Mouse (Mus musculus) neural tube, embryonic 12.5 days (tissue): ENCODE measurements at regions not wholly inside any gene's neighbourhood (a gene's known extent, or its start where the extent isn't known, plus 50 kb on each side); places are given as distances from the start of the nearest gene placed in this dataset.

Source experiments
- ATAC-seq: fragments of 200-750 bp; cut with Nextera tagmentation; 2 replicates; pipeline ENCODE4 v1.8.0; 2017; ENCODE audit warnings: low read depth, mild to moderate bottlenecking, moderate TSS enrichment, moderate library complexity; ENCODE audit not compliant: low FRiP score
- H3K27ac ChIP-seq: fragments of 300-500 bp; sonication (generic); 2 replicates; pipeline ENCODE4 v1.5.1; 2016
- H3K27me3 ChIP-seq: fragments of 300-500 bp; sonication (generic); replicated peaks from 2 replicates; pipeline ENCODE4 v1.6.1; 2016; ENCODE audit warnings: mild to moderate bottlenecking
- H3K36me3 ChIP-seq: fragments of 300-500 bp; sonication (generic); 2 replicates; pipeline ENCODE4 v1.6.1; 2016; ENCODE audit warnings: mild to moderate bottlenecking
- H3K4me1 ChIP-seq: fragments of 300-500 bp; sonication (generic); 2 replicates; pipeline ENCODE4 v1.6.1; 2016
- H3K4me2 ChIP-seq: fragments of 300-500 bp; sonication (generic); replicated peaks from 2 replicates; pipeline ENCODE4 v1.6.1; 2016; ENCODE audit warnings: mild to moderate bottlenecking
- H3K4me3 ChIP-seq: fragments of 300-500 bp; sonication (generic); 2 replicates; pipeline ENCODE4 v1.5.1; 2016
- H3K9ac ChIP-seq: fragments of 300-500 bp; sonication (generic); 2 replicates; pipeline ENCODE4 v1.6.1; 2016; ENCODE audit warnings: mild to moderate bottlenecking
- H3K9me3 ChIP-seq: fragments of 300-500 bp; sonication (generic); 2 replicates; pipeline ENCODE4 v1.6.1; 2016; ENCODE audit warnings: mild to moderate bottlenecking
- WGBS: fragments of 180-500 bp; shearing (Covaris S2); methylation state at CpG from one replicate; pipeline ENCODE4 v1.1.7; 2016; 5-methylcytosine and 5-hydroxymethylcytosine counted together

DNA sequence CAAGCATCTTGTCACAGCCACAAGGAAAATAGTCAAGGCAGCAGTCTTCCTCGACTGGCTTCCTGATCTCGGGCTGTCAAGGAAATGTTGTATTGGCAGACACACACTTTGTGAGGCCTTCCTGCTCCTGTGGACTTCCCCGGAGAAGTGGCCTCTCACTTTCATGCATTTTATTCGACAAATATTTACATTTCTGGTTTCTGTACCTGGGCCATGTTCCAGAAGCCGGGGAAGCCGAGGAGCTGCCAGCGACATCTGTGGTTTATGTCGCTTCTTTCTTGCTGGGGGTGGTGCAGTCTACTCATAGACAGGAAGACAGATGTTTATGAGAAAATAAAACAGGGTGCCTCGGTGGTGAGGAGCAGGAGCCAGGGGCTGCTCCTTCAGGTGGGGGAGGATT is 372.5 kb upstream of the Kcnab2 start:
- H3K36me3 ChIP-seq = no peaks in the 10 kb centered on the region
- WGBS = 78% methylated on average over 9 of the region's 9 CpGs
- H3K27ac ChIP-seq = no peak overlapping the region
- H3K4me1 ChIP-seq = no peaks in the 10 kb centered on the region
- H3K9me3 ChIP-seq = no peaks in the 10 kb centered on the region
- no peak overlapping the region for H3K4me2 ChIP-seq
- no peak overlapping the region for H3K4me3 ChIP-seq
- H3K9ac ChIP-seq = no peak overlapping the region
- ATAC-seq = no peak
- H3K27me3 ChIP-seq = no peaks in the 10 kb centered on the region; the same call in 1 of the 2 replicates

DNA sequence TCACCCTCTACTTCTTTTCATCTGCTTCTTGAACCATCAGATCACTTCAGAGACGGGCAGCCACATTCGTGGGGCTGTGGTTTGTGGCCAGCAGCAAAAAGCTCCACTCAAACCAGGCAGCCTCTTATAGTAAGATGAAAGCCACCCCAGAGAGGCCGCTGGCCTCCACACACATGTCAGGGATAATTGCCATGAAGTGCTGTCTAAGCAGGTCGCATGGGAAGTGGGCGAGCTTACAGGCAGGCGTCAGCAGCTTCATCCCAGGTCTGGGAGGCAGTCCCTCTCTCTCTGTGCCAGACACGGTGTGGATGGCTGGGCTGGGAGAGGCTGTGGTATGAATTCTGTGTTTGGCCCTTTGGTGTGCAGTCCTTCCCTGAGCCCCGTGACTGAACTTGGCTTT is 358.4 kb upstream of the Kcnab2 start:
- H3K9ac ChIP-seq = no peak overlapping the region
- H3K36me3 ChIP-seq = no peaks in the 10 kb centered on the region
- ATAC-seq = no peak
- H3K27me3 ChIP-seq = peaks cover 9% of the 10 kb centered on the region
- peaks cover 36% of the 10 kb centered on the region for H3K4me1 ChIP-seq
- H3K4me2 ChIP-seq = no peak overlapping the region
- no peak overlapping the region for H3K4me3 ChIP-seq
- no peak overlapping the region for H3K27ac ChIP-seq
- H3K9me3 ChIP-seq = 0 out of 2 replicates have a peak, but pooled peaks cover 3% of the 10 kb centered on the region
- 29% methylated on average over 8 of the region's 8 CpGs for WGBS

DNA sequence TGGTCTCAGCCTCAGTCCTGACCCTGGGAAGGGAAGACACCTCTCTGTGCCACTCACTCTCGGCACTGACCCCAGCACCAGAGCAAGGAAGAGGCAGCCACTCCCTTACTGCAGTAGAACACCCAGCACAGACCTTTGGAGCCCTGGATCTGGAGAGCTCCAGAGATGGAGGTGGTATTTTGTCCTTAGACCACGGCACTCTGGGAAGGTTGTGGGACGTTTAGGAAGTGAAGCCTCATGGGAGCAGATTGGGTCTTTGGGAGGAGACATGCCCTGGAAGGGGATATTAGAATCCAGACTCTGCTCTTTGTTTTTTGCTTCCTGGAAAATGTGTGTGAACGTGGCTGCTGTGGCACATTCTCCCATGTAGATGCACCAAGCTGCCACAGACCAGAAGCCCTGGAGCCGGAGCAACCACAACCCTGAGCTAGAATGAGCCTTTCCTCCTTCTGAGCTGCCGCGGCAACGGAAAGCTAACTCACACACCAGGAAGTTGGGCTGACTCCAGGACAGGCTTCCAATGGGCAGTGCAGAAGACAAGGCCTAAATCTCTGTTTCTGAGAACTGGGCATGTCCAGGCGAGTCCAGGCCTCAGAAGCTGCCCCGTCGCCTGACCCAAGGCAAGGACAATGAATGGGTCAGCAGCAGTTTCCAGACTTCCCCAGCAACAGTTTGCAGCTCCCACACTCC is 356.9 kb upstream of the Kcnab2 start:
- ATAC-seq = peak; percentile 11; the same call in 1 of the 2 replicates
- peak overlapping the region; percentile 27; the same call in 1 of the 2 replicates for H3K27ac ChIP-seq
- no peak overlapping the region for H3K9ac ChIP-seq

DNA sequence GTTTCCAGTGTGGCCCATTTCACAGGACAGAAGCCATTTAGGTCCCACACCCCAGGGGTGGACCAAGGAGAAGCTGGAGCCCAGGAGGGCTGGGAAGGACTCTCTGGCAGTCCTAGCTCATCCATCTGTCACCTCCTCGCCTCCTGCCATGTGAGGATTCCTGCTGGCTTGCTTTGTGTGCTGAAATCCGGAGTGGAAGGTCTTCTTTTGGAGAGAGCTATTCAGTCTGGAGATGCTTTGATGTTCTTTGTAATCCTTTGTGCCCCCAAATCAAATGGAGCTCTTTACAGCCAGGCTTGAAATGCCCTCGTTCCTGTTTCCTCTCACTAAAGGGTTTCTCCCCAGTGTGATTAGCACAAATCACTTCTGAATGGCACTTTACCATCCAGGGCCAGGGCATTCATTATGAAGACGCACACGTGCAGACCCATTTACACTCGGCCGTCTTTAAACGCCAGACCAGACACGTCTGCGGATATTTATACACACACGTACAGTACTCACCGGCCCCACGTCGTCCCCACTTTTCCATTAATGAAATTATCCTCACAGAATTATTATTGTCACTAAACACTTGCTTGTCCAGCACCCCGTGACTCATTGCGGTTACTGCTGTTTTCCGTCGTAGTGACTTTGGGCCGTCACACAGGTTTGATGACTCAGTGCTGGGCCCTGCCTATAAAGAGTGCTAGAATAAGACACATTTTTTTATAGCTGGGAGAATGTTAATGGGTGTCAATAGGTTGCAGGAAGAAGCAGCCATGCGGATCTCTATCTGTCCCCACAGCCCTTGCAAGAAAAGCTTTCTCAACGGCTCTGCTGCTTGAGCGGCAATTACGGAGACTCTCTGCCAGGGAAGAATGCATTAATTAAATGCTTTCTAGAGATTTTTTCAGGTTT is 356.0 kb upstream of the Kcnab2 start:
- Histone ChIP-seq H3K4me2 (peak overlapping the region; percentile 27; the same call in 1 of the 2 replicates), H3K27ac (peak overlapping the region; percentile 59), H3K9ac (no peak overlapping the region), H3K9me3 (peaks cover 10% of the 10 kb centered on the region; the same call in 1 of the 2 replicates), H3K4me3 (no peak overlapping the region), H3K4me1 (peaks cover 36% of the 10 kb centered on the region), H3K27me3 (peaks cover 9% of the 10 kb centered on the region), H3K36me3 (no peaks in the 10 kb centered on the region)
- WGBS = 10% methylated on average over 23 of the region's 23 CpGs
- peak; percentile 86 for ATAC-seq

More for the DNA sequence above, 356.9 kb upstream of the Kcnab2 start:
- Histone ChIP-seq H3K9me3 (peaks cover 6% of the 10 kb centered on the region; the same call in 1 of the 2 replicates), H3K4me1 (peaks cover 36% of the 10 kb centered on the region), H3K36me3 (no peaks in the 10 kb centered on the region), H3K4me2 (peak overlapping the region; percentile 15; the same call in 1 of the 2 replicates), H3K4me3 (no peak overlapping the region), H3K27me3 (peaks cover 9% of the 10 kb centered on the region)
- whole genome bisulfite sequencing = 51% methylated on average over 11 of the region's 11 CpGs

DNA sequence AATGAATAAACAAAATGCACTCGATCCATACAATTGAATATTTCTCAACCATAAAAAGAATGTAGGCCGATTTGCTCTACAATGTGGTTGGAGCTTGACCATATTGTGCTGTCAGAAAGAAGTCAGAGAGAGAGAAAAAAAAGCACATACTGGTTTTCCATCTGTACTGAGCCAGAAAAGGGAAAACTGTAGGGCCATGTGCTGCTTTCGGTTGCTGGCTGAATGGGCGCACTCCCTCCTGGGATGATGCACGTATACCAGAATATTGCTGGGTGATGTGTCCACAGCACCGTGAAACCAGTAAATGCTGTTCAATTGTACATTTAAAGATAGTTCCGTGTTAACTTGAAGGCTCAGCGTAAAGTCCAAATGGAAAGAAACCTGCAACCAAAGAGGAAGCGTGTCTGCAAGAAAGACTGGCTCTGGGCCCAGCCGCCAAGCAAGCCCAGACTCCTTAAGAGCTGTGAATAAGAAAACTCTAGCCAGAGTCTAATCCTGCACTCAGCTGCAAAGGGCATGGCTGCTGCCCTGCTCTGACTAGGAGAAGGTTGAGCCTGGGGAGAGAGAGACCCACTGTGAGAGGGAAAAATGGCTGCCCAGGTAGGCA is 355.2 kb upstream of the Kcnab2 start:
- WGBS = 63% methylated on average over 10 of the region's 10 CpGs
- ATAC-seq = peak; percentile 13; the same call in 1 of the 2 replicates
- Histone ChIP-seq H3K4me3 (no peak overlapping the region), H3K9me3 (peaks cover 15% of the 10 kb centered on the region), H3K4me1 (peaks cover 36% of the 10 kb centered on the region), H3K36me3 (no peaks in the 10 kb centered on the region), H3K27me3 (peaks cover 9% of the 10 kb centered on the region), H3K27ac (peak overlapping the region; percentile 59), H3K4me2 (0 out of 2 replicates have a peak overlapping the region, but pooled peaks have one; percentile 27), H3K9ac (no peak overlapping the region)

DNA sequence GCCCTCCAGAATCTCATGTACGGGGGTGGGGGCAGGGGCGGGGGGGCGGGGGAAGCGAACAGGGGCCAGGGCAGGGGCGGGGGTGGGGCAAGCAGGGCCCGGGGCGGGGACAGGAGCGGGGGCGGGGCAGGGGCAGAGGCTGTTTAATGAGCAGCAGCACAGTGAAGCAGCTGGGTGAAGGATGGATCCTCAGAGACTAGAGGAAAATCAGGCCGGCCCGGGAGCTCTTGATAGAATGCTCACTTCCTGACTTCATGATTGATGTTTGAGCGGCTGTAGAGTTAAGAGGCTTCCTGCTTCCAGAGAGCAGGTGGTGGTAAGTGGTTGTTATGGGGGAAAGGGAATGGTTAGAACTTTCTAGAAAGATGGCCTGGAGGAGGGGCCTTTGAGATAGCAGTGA is 347.5 kb upstream of the Kcnab2 start:
- 27% methylated on average over 12 of the region's 12 CpGs for WGBS
- Histone ChIP-seq H3K36me3 (no peaks in the 10 kb centered on the region), H3K4me2 (peak overlapping the region; percentile 24; the same call in 1 of the 2 replicates), H3K4me1 (peaks cover 9% of the 10 kb centered on the region; the same call in 1 of the 2 replicates), H3K9ac (no peak overlapping the region), H3K27ac (no peak overlapping the region), H3K9me3 (peaks cover 8% of the 10 kb centered on the region), H3K4me3 (no peak overlapping the region), H3K27me3 (no peaks in the 10 kb centered on the region)
- peak; percentile 75 for ATAC-seq

DNA sequence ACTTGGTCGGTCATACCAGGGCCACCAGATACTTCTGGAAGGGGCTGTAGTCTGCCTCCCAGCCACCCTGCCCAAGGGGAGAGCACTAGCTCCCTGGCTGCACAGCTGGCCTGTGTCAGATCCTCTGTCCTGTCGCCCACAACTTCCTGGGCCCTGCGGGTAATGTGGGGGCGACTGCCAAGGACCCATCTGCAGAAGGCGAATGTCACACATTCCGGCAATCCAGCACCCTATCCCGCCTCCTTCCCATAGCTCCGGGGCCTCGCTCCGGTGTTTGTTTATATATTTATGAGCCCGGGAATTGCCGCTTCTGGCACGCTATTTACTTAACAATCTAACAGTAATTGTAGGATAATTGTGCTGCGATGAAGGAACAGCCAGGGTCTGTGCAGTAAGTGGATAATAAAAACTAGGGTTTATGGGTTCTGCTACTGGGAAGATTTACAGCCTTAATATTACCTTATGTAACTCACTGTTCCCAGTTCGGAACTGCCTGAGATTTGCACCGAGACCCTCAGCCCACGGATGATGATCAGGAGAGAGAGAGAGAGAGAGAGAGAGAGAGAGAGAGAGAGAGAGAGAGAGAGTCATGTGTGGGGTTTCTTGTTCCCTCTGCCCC is 338.6 kb upstream of the Kcnab2 start:
- Histone ChIP-seq H3K4me2 (no peak overlapping the region), H3K27me3 (no peaks in the 10 kb centered on the region), H3K9ac (no peak overlapping the region), H3K9me3 (no peaks in the 10 kb centered on the region), H3K27ac (no peak overlapping the region), H3K4me1 (no peaks in the 10 kb centered on the region), H3K4me3 (no peak overlapping the region), H3K36me3 (no peaks in the 10 kb centered on the region)
- no peak for ATAC-seq
- WGBS = 26% methylated on average over 17 of the region's 17 CpGs

DNA sequence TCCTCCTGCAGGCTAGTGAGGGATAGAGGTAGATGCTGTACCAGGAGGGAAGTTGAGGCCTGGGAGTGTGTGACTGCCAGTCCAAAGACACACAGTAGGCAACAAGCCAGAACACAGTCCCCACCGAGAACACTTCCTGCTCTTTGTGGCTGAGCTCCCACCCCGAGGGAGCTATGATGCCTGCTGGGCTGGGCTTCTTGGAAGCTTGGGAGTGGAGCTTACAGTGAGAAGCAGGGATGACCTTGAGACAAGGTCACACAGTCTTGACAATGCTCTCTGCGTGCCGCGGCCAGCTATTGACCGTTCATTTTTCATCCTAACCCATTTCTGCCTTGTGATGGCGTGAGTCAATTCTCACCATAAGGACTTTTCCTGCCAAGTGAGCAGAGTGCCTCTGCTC is 328.9 kb upstream of the Kcnab2 start:
- H3K27ac ChIP-seq = no peak overlapping the region
- H3K36me3 ChIP-seq = no peaks in the 10 kb centered on the region
- no peak for ATAC-seq
- H3K4me3 ChIP-seq = no peak overlapping the region
- WGBS = 78% methylated on average over 7 of the region's 7 CpGs
- H3K4me2 ChIP-seq = no peak overlapping the region
- H3K9me3 ChIP-seq = no peaks in the 10 kb centered on the region
- no peaks in the 10 kb centered on the region for H3K4me1 ChIP-seq
- H3K9ac ChIP-seq = no peak overlapping the region
- no peaks in the 10 kb centered on the region for H3K27me3 ChIP-seq

DNA sequence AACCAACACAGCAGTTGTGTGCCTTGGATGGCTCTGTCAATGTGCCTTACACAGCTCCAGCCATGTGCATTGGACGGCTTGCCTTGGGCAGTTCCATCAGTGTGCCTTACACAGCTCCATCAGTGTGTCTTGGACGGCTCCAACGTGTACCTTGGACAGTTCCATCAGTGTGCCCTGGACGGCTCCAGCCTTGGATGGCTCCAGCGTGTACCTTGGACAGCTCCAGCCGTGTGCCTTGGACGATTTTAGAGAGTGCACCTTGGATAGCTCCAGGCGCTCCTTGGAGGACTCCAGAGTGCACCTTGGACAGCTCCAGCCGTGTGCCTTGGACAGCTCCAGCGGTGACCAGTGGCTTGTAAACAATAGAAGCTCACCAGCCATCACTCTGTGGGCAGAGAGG is 321.7 kb upstream of the Kcnab2 start:
- H3K27me3 ChIP-seq = no peaks in the 10 kb centered on the region
- H3K27ac ChIP-seq = no peak overlapping the region
- no peak overlapping the region for H3K9ac ChIP-seq
- H3K9me3 ChIP-seq = no peaks in the 10 kb centered on the region
- no peak overlapping the region for H3K4me3 ChIP-seq
- H3K36me3 ChIP-seq = no peaks in the 10 kb centered on the region
- 19% methylated on average over 10 of the region's 10 CpGs for WGBS
- H3K4me1 ChIP-seq = no peaks in the 10 kb centered on the region
- no peak overlapping the region for H3K4me2 ChIP-seq
- no peak for ATAC-seq

DNA sequence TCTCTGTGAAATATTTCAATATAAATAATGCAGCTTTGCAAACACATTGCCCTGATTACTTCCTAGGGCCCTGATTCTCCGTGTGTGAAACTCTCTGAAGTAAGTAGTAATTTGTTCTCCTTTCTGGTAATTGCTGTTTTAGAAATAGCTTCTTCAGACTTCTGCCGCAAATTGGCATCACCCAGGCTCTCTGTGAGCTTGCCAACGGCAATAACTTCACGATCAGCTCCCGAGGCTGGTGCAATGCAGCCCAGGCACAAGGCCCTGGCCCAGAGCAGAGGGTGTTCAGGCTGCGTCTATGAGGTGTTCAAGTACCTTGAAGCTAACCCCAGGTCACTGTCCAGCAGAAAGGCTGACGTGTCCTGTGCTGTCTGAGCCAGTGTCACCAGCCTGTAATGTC is 310.8 kb upstream of the Kcnab2 start:
- ATAC-seq = no peak
- no peak overlapping the region for H3K9ac ChIP-seq
- WGBS = 86% methylated on average over 7 of the region's 7 CpGs

DNA sequence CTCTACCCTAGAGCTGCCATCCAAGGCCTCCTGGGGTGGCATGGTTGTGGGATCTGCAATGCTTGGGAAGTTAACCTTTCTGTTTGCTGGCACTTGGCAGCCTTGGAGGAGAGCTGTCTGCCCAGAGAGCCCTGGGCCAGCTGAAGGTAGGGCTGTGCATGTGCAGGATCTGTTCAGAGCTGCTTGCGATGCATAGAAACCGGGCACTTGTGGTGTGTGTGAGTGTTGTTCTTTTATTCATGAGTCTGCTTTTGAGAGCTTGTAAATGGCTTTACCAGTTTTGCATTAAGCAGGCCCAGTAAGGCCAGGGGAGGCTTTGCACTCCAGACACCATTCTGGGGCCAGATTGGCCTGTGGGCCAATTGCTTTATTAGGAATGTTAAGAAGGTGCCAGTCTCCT is 307.3 kb upstream of the Kcnab2 start:
- 61% methylated on average over 2 of the region's 2 CpGs for WGBS
- Histone ChIP-seq H3K4me2 (no peak overlapping the region), H3K27ac (no peak overlapping the region), H3K36me3 (no peaks in the 10 kb centered on the region), H3K4me1 (no peaks in the 10 kb centered on the region), H3K4me3 (no peak overlapping the region), H3K9me3 (no peaks in the 10 kb centered on the region), H3K27me3 (no peaks in the 10 kb centered on the region), H3K9ac (no peak overlapping the region)
- no peak for ATAC-seq

More for the DNA sequence above, 310.8 kb upstream of the Kcnab2 start:
- Histone ChIP-seq H3K36me3 (no peaks in the 10 kb centered on the region), H3K4me1 (no peaks in the 10 kb centered on the region), H3K4me3 (no peak overlapping the region), H3K9me3 (peaks cover 18% of the 10 kb centered on the region), H3K4me2 (no peak overlapping the region), H3K27me3 (no peaks in the 10 kb centered on the region), H3K27ac (no peak overlapping the region)

DNA sequence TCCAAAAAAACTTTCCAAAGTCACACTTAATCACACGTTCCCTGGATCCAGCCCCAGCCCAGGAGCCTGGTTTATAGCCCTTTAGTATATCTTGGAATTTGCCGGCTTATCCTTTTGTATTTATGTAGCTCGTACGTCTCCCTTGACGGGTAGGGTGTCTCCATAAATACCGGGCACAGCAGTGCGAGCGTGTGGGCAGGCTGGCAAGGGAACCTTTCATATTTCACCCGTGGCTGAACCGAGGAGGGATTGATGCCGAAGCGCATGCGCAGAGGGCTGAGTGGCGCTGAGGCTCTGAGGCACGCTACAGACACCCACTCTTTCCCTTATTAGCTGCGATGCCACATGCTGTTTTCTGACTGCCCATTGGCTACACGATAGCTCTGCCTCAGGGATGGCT is 301.9 kb upstream of the Kcnab2 start:
- H3K36me3 ChIP-seq = no peaks in the 10 kb centered on the region
- H3K27ac ChIP-seq = no peak overlapping the region
- H3K9ac ChIP-seq = no peak overlapping the region
- H3K4me1 ChIP-seq = no peaks in the 10 kb centered on the region
- H3K9me3 ChIP-seq = no peaks in the 10 kb centered on the region
- ATAC-seq = no peak
- 78% methylated on average over 17 of the region's 17 CpGs for WGBS
- no peak overlapping the region for H3K4me2 ChIP-seq
- no peak overlapping the region for H3K4me3 ChIP-seq
- H3K27me3 ChIP-seq = no peaks in the 10 kb centered on the region
